Mouse (Mus musculus): ENCODE data around the gene Prdm10.

Gene Prdm10

DNA sequence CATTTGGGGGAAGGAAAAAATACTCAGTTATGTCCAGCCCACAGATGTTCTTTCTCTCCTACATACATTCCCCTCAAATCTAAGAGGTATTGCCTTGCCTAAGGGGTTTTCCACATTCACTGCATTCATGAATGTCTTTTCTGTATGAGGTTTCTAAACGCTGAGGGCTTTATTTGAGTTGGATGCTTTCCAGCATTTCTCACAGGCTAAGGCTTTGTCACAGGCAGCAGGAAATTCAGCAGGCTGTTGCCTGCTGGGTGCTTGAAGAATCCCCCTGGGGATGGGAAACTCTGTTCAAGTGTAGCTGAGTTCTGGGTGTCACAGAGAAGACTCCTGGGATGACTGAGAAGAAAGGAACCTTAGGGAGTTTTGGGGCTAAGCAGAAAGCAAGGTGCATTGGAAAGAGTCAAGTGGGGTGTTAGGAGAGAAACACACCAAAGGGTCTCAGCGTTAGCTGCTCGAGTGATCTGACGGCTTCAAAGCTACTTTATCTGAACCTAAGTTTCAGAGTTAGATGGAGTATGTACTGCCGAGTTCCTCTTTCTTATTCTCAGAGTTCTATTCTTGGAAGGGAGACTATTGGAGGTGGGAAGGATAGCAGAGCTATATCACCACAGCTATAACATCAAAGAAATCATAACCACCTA is 14.2 kb upstream of the Prdm10 start:
- no peak for DNase-seq

DNA sequence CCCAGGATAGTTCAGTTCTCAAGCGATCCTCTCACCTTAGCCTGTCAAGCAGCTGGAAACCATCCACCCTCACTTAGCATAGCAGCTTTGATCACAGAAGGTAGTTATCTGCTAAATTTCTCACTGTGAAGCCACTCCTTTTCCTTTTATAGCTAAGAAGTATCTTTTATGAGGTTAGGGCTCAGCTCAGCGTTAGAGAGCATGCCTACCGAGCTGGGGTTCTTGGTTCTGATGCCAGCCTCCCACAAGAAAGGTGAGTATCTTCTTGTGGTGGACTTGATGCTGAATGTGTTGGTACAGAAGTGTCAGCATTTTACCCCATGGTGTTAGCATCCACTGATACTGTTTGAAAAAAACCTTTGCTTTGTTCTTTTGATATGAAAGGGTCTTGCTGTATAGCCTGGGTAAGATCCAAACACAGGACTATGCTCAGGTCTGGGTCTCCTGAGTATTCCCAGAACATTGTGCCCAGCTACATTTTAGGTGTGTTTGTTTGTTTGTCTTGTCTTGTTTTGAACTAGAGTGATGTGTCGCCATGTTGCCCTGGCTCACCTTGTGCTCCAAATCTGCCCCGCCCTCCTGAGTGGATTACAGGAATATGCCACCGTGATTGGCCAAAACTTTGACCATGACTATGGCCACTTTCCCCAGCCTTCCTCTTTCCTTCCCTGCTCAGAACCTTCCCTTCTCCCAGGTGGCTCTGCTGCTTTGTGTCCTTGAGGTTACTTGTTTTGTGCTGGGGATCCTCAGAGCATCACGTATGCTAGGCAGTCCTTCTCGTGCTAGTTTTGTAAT is 8.9 kb upstream of the Prdm10 start:
- DNase-seq = no peak

DNA sequence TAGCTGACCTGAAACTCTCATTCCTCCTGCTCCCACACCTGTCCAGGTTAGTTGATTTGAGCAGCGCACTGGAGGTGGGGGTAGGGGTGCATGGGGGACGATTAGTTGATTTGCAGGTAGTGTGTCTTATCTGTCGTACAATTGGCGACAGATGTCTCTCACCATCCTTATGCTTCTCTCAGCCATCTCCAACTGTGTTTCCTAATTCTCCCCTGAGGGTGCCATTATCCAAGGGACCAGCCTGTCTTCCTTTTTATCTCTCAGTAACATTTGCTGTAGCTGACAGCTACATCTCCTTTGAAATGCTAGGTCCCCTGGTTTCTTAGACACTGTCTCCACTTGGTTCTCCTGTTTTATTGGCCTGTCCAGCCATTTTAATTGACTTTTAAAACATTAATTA is 8.2 kb upstream of the Prdm10 start:
- DNase-seq = no peak

DNA sequence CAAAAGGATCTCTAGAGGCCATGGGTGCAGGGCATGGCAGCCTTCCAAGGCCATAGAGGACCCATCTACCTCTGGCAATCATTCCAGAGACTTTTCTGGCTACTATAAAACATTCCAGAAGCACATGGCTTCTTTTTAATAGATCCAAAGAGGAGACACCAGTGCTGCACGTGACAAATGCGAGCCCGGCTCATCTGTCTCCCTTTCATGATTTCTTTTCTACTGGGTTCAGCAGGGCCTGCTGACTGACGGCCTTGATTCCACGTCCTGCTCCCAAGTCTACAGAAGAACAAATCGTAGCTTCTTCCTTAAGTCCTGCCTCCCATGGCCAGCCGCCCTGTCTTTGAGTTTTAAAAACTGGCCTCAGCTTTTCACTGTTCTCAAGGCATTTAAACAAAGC is 1.7 kb upstream of the Prdm10 start:
- no peak for DNase-seq

DNA sequence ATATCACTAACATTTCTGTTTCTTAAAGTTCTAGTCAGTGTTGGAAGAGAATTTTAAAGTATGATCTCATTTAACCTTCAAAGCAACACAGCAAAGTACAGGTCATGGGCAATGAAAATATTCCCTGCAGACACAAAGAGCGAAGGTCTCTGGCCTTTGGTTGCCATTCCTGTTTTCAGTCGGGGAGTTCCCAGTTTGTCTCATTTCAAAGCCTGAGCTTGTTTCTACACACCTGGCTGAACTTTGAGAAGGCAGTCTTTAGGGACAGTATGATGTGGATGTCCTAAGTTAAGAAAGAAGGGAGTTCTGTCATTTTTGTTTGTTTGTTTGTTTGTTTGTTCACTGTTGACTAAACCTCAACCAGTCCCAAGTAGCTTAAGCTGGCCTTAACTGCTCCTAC is 1.0 kb upstream of the Prdm10 start:
- no peak for DNase-seq

DNA sequence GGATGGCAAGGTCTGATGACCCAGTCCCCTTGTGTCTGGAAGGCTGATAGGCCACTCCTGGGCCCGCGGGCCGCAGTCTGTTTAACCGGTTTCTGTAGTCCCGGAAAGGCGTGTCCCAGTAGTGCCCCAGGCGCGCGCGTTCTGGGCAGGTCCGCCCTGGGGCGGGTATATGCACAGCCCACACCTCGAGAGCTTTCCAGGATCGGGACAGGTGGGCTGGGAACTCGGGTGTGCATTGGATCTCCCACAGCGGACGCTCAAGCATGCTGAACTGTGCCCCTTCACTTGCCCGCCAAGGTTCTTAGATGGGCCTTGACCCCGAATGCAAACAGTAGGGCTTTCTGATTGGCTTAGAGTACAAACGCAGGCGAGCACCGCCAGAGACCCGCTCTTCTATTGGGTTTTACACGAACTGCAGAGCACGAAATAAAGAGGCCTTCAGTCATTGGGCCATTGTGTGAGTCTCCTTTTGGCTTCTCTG is 413 bp upstream of the Prdm10 start:
- no peak for DNase-seq

DNA sequence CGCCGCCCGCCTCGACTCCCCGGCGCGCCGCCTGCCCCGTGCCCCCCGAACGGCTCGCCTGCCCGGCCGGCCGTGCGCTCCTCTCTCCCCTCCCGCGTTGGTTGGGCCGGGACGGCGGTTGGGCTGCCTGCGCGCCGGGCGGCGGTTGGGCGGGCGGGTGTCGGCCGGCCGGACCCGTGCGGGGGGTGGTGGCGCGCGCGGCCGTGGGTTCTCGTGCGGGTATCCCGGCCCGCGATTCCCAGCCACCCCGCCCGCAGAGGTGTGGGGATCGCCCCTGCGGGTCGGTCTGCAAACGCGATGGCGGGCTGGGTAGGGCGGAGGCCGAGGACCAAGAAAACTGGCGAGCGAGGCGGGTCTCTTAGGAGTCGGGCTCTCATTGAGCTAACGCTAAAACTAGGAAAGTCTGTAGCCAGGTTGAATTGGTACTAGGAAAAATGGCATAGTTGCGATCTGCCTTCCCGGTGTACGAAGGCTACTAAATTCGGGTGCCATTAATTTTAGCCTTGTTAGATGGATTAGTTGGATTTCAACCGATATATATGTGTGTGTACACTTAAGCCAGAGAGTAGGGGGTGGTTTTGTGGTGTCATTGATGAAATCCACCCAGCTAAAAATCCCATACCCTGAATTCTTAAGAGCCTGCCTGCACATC is 799 bp downstream of the Prdm10 start:
- DNase-seq = peak; percentile 85

DNA sequence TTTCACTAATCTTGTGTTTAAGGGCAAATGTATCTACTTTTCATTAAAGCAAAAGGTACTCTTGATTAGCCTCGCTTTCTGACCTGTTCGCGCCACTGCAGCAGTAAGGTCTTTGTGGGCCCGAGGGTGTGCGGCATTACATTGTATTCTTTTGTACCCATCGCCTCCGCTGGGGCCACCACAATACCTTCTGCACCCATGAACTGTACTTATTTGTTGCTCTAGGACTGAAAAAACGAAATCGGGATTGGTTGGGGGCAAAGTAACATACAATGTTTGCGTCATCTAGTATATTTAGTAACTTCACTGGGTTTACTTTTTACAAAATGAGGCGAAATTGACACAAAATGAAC is 1.3 kb downstream of the Prdm10 start:
- DNase-seq = peak; percentile 63

DNA sequence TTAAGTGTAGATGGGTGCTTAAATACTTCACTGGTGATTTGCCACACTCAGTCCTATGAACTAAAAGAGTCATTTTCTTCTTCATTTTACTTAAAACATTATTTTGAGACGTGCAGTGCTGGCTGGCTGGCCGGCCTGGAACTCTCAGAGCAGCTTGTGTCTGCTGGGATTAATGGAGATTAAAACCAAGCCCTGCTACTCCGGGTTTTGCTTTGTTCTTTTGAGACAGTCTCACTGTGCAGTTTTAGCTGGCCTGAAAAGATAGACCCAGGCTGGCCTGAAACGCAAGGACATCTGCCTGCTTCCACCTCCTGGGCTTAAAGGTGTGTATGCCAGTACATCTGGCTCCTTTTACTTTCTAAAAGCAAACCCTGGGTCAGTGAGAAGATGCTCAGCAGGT is 2.2 kb downstream of the Prdm10 start:
- peak; percentile 43 for DNase-seq

DNA sequence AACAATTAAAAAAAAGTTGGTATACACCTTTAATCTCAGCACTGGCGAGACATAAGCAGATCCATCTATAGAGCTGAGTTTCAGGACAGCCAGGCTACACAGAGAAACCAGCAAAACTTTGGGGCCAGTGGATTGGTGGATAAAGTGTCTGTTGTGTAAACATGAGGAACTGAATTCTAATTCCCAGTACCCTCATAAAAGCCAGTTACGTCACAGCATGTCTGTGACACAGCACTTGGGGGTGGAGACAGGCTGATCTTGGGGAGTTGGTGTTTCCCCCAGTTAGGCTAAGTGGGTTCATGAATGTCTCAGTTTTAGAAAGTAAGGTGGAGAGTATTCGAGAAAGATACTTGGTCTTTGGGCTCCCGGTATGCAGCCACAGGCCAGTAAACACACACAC is 2.7 kb downstream of the Prdm10 start:
- DNase-seq = no peak

DNA sequence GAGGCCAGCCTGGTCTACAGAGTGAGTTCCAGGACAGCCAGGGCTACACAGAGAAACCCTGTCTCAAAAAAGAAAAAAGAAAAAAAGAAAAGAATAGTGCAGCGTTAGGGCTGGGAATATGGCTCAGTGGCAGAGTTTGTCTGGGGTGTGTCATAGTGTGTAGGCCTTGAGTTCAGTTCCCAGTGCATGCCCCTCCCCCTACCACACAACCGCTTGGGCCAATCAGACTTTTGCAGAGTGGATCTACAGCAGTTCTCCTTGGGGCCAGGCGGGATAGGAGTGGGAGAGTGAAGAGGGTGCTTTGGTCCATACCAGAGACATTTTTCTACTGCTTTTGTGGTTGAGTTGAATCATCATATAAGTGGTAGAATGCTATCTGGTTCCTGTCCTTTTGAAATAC is 3.6 kb downstream of the Prdm10 start:
- DNase-seq = no peak

DNA sequence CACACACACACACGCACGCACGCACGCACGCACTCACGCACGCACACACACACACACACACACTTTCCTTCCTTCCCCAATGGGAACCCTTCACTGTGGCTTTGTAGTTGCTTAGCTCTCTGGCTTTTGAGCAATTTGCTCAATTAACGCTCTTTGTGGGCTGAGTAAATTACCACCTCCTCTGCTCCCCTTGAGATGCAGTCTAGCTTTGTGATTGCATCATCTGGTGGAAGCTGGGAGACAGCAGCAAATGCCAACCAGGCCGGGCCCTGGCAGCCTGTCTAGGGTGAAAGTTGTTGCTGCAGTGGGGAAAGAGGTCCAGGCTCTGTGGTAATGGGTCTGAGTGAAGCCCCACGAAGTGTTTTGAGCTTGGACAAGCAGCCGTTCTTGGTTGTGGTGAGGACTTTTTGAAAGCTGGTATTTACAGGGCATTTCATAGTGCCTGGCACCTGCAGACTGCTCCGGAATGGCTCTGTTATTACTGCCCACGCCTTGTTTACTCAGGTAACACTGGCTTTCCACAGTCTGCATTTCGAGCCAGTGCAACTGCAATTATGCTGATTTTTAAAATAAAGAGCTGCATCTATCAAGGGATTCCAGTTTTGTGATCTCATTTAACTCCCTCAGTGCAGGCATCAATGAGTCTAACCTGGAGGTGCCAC is 10.0 kb downstream of the Prdm10 start:
- no peak for DNase-seq

DNA sequence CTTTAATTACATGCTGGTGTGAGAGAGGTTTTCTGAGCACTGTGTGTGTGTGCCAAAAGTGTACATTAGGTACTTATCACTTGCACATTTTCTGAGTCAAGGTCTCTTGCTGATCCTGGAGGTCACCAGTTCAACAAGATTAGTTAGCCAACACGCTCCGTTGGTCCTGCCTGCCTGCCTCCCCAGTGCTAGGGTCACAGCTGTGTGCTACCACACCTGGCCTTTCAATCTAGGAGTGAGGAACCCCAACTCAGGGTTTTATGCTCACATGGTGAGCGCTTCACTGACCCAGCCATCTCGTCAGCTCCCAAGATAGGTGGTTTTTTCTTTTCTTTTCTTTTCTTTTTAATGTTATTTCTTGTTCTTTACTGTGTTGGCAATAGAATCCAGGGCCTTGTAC is 11.6 kb downstream of the Prdm10 start:
- DNase-seq = no peak

DNA sequence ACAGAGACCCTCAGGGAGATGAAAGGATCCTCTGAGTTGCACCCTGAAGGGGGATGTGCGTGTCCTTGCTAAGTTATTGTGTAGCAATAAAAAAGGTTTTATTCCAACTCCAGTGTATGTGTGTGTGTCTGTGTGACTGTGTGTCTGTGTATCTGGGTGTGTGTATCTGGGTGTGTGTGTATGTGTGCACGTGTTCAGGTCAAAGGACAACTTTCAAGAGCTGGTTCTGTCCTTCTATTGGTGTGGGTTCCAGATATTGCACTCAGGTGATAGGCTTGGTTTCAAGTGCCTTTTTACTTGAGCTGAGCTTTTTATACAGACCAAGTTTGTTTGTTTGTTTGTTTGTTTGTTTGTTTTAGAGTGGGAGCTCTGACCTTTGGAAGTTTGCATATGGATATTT is 12.9 kb downstream of the Prdm10 start:
- DNase-seq = no peak

DNA sequence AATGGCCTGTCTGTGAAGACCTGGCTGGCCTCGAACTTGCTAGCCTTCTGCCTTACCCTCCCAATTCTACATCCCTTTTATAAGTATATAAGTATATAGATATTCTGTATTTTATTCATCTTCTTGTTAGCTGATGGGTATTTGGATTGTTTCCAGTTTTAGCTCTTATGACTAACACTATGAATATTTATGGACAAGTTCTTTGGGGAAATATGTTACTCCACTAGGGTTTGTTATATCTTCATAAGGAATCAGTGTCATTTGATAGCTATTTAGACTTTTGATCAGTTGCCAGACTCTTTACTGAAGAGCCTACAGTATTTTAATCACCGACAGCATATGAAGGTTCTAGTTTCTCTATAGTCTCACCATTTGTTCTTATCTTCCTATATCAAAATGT is 15.0 kb downstream of the Prdm10 start:
- DNase-seq = no peak

DNA sequence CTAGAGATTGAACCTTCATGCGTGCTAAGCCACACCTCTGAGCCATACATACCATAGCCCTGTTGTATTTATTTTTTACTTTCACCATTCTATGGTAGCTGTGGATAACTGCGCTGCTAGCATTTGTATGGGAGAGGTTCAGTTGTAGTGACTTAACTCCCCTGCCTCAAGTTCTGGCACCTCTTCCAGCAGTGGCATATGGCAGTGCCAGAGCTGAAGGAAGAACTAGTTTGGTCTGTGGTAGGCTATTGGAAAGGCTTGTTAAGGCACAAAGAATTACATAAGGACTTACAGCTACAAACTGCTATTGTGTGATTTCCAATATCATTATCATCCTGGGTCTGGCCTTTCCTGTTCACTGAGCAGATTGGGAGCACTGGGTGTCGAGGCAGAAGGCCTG is 16.0 kb downstream of the Prdm10 start:
- DNase-seq = no peak

DNA sequence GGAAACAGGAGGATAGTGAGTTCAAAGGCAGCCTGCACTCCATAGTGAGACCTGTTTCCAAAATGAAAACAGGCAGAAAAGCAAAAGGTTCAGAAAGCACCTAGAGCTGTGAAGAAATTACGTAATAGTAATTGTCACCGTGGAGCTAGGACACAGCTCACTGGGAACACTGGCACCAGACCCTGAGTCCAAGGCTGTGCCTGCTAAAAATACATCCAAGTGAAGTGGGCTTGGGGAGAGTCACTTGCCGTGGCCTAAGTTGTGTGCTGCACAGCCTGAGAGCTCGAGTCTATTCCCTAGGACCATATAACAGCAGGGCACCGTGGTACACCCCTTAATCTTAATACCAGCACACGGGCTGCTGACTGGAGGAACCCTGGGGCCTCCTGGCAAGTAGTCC is 18.4 kb downstream of the Prdm10 start:
- DNase-seq = no peak

DNA sequence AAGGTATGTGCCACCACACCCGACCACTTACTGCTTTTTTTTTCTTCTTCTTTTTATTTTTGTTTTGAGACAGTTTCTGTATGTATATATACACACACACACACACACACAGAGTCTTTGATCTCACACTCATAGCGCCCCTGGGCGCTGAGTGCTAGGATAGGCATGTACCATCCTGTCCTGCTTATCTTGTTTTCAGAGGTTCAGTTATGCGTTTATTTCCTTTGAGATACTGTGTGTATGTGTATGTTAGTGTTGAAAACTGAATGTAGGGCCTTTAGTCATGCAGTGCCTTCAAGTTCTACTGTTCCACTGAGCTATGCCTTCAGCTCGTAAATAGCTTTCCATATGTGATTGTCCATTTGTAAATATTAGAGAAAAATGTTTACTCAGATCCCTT is 20.2 kb downstream of the Prdm10 start:
- DNase-seq = no peak

DNA sequence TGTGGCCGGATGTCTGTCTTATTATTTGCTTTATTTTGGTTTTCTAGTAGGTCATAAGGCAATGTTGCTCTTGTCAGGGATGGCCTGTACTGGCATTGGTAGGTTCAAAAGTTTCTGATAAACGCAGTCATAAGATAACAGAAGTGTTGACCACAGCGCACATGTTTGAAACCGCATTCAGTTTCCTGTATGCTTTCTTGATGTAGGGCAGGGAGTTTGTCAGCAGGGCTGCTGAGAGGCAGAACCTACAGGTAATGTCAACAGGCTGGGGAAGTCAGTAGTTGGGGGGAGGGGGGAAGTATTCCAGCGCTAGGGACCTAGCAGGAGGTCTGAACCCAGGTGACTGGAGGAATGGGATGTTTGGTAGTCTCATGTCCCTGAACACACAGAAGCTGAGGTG is 20.8 kb downstream of the Prdm10 start:
- no peak for DNase-seq

DNA sequence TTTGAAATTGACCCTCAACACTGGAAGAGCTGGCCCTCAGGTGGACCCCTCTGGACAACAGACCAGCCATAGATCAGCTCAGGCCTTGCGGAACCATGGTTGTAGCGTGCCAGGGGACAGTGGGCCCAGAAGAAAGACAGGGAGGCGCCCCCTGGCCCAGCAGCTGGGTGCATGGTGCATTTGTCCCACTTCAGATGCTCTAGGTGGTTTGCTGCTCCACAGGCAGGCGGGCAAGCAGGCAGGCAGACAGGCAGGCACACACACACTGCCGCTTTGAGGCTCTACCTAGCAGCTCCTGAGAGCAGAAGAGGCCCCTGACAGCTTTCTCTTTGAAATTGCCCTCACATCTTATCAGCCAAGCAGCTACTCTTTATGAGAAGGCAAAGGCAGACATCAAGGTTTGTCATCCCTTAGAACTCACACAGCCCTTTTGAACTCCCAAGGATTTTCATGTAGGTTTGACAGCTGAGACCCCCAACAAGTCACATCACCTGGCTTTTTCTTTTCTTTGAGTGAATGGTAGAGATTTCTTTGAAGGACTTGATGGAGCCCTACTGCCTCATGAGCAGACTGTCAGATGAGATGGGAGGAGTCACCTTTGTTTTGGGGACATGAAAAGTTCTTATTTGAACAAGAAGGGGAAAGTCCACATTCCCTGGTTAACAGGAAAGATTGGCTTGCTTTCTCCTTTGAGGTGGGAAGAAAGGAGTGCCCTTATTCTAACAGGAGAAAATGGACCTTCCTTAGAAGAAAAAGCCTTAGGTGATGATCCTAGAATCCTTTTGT is 21.4 kb downstream of the Prdm10 start:
- DNase-seq = no peak

DNA sequence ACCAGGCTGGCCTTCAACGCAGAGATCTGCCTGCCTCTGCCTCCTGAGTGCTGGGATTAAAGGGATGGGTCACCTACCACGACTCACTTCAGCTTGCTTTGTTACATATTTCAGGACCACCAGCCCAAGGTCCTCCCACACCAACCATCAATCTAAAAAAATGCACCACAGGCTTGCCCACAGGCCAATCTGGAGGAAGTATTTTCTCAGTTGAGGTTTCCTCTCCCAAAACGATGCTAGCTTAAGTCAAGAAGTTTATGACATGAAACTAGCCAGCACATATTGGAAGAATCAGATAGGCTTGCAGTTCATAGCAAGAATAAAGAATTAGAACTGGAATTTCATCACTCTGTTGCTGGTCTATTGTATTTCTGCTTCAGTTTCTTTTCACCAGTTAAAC is 24.0 kb downstream of the Prdm10 start:
- DNase-seq = no peak

DNA sequence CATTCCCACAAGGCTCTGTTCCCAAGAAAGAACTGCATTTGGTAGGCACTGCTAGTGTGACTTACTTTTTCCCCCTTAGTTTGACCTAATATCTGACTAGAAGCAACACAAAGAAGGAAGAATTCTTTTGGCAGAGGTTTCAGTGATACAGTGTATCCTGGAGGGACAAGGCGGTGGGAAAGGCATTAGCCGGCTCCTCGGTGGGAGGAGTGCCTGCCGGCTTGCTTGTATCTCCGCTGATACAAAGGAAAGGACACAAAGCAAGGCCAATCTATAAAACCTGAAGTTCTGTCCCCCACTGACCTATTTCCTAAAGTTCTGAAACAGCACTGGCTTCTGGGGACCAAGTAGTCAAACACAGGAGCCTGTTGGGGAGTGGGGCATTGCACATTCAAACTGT is 24.8 kb downstream of the Prdm10 start:
- DNase-seq = no peak

DNA sequence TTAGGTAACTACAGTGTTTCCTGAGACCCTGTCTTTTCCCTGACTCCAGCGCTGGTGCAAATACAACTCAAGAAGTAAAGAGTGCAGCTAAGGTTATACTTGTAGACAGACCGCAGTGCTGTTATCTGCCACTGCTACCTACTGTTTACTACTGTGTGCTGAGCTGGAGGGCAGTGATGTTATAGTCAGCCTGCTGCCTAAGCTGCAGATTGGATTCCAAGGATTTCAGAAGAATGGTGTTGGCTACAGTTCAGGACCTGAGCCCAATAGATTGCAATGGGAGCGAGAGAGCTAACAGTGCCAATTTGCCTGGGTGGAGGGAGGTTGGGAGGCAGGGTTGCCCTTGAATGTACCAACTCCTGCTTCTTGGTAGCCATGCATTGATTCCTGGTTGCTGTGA is 25.5 kb downstream of the Prdm10 start:
- no peak for DNase-seq
